Mouse (Mus musculus) forebrain, embryonic 14.5 days (tissue): ENCODE data around the gene Nrip1. TPM values are rescaled to one million over a fixed set of nuclear protein-coding genes. Genes with fewer than 3 reads are reported as not detected.

Experiments used
- ATAC-seq: fragments of 200-750 bp; cut with Nextera tagmentation; 2 replicates; pipeline ENCODE4 v1.8.0; 2017; ENCODE audit warnings: mild to moderate bottlenecking, moderate library complexity
- DNase-seq: peaks from one replicate; pipeline ENCODE4 v3.0.0-alpha.2; 2015; ENCODE audit warnings: low spot score
- H3K27ac ChIP-seq: fragments of 300-500 bp; sonication (generic); 2 replicates; pipeline ENCODE4 v1.5.1; 2014; ENCODE audit warnings: low read depth, mild to moderate bottlenecking, control low read depth, low read length, moderate library complexity
- H3K27me3 ChIP-seq: fragments of 300-500 bp; sonication (generic); replicated peaks from 2 replicates; pipeline ENCODE4 v1.6.1; 2014; ENCODE audit warnings: low read length, control low read depth, mixed read lengths; ENCODE audit not compliant: control insufficient read depth, insufficient read depth
- H3K36me3 ChIP-seq: fragments of 300-500 bp; sonication (generic); 2 replicates; pipeline ENCODE4 v1.6.1; 2014; ENCODE audit warnings: low read length, control low read depth; ENCODE audit not compliant: control insufficient read depth, insufficient read depth
- H3K4me1 ChIP-seq: fragments of 300-500 bp; sonication (generic); 2 replicates; pipeline ENCODE4 v1.6.1; 2014; ENCODE audit warnings: antibody characterized with exemption, low read length, control low read depth; ENCODE audit not compliant: control insufficient read depth, insufficient read depth
- H3K4me2 ChIP-seq: fragments of 300-500 bp; sonication (generic); 2 replicates; pipeline ENCODE4 v1.6.1; 2014; ENCODE audit warnings: mild to moderate bottlenecking, control low read depth, low read length
- H3K4me3 ChIP-seq: fragments of 300-500 bp; sonication (generic); 2 replicates; pipeline ENCODE4 v1.5.1; 2014; ENCODE audit warnings: low read depth, low read length, control low read depth
- H3K9ac ChIP-seq: fragments of 300-500 bp; sonication (generic); 2 replicates; pipeline ENCODE4 v1.6.1; 2014; ENCODE audit warnings: mild to moderate bottlenecking, low read length, control low read depth, moderate library complexity
- H3K9me3 ChIP-seq: fragments of 300-500 bp; sonication (generic); replicated peaks from 2 replicates; pipeline ENCODE4 v1.6.1; 2016; ENCODE audit warnings: low read length, control low read depth, mixed read lengths; ENCODE audit not compliant: control insufficient read depth
- WGBS: fragments of 180-500 bp; shearing (Covaris S2); extraction: QIAGEN DNeasy Blood & Tissue Kit; methylation state at CpG from one replicate; pipeline ENCODE4 v1.1.7; 2014; 5-methylcytosine and 5-hydroxymethylcytosine counted together
- polyA plus RNA-seq: library from polyadenylated mRNA; unstranded; fragments of >200 nt; fragmentation: Nextera tagmentation; extraction: Ambion mirVana; gene quantifications from 2 replicates; pipeline ENCODE4 v1.2.1, GENCODE M21; 2014

Gene Nrip1
- polyA plus RNA-seq, 1 experiment from 2014 or later, result 16.5 TPM

DNA sequence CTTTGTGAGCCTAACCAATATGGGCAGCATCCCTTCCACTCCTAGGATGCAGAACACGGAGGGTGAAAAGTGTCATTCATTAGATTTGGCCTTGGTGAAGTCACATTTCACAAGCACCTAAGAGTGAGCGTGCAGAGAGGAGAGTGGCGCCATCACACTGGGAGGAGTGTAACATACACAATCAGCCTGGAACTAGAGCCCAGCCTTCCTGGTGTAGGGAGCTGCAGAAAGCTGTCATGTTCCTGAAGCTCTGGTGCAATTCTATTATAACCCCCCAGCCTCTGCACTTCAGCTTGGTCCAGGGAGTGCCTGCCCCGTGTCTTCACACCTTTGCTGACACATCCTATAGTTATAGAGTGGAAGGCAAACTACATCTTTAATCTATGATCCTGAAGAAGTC is 67.2 kb downstream of the Nrip1 start:
- WGBS, result 93% methylated on average over 4 of the region's 4 CpGs
- ATAC-seq, result no peak

DNA sequence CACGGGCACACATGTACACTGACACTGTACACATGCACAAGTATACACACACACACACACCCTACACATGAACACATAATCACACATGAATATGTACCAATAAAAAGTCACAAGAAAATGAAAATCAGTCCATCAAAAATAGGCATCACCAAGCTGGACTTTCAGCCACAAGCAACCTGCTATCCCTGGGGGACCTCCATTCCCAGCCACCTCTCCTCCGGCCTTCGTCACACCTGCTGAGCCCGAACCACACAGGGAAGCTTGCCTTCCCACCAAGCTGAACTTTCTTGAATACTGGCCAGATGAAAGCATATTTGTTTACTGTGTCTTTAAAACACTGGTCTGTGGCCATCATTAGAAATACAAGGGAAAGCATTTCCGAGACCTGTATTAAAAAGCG is 70.2 kb downstream of the Nrip1 start:
- H3K4me2 ChIP-seq, result no peak overlapping the region

More for the DNA sequence above, 67.2 kb downstream of the Nrip1 start:
- Histone ChIP-seq H3K4me2 (no peak overlapping the region), H3K9ac (no peak overlapping the region), H3K27ac (no peak overlapping the region), H3K4me1 (no peaks in the 10 kb centered on the region; the same call in 1 of the 2 replicates), H3K9me3 (no peaks in the 10 kb centered on the region), H3K27me3 (no peaks in the 10 kb centered on the region), H3K4me3 (no peak overlapping the region), H3K36me3 (0 out of 2 replicates have a peak, but pooled peaks cover 4% of the 10 kb centered on the region)
- no peak for DNase-seq

DNA sequence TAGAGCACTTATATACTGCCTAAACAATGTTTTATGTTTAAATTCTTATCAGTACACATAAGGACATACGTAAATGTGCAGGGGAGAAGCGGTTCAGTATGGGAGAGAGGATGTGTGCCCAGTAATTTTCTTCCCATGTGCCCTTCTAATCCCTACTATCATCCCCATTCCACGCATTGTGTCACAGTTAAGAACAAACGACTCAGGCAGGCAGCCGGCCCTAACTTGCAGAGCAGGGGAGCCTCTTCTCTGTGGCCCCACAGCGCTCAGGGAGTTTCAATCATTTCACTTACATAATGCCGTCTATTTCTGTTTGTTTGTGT is 71.9 kb downstream of the Nrip1 start:
- Histone ChIP-seq H3K9me3 (no peaks in the 10 kb centered on the region), H3K27me3 (no peaks in the 10 kb centered on the region), H3K36me3 (no peaks in the 10 kb centered on the region), H3K27ac (no peak overlapping the region), H3K9ac (no peak overlapping the region), H3K4me3 (no peak overlapping the region), H3K4me1 (no peaks in the 10 kb centered on the region; the same call in none of the 2 replicates), H3K4me2 (no peak overlapping the region)
- WGBS, result 57% methylated on average over 7 of the region's 7 CpGs
- ATAC-seq (no peak), DNase-seq (no peak)

More for the DNA sequence above, 70.2 kb downstream of the Nrip1 start:
- WGBS, result 88% methylated on average over 6 of the region's 6 CpGs
- H3K9ac ChIP-seq, result no peak overlapping the region
- no peaks in the 10 kb centered on the region; the same call in none of the 2 replicates for H3K4me1 ChIP-seq
- no peak overlapping the region for H3K4me3 ChIP-seq
- H3K27me3 ChIP-seq, result no peaks in the 10 kb centered on the region
- H3K9me3 ChIP-seq, result no peaks in the 10 kb centered on the region
- DNase-seq (no peak), ATAC-seq (no peak)
- no peak overlapping the region for H3K27ac ChIP-seq
- H3K36me3 ChIP-seq, result no peaks in the 10 kb centered on the region

DNA sequence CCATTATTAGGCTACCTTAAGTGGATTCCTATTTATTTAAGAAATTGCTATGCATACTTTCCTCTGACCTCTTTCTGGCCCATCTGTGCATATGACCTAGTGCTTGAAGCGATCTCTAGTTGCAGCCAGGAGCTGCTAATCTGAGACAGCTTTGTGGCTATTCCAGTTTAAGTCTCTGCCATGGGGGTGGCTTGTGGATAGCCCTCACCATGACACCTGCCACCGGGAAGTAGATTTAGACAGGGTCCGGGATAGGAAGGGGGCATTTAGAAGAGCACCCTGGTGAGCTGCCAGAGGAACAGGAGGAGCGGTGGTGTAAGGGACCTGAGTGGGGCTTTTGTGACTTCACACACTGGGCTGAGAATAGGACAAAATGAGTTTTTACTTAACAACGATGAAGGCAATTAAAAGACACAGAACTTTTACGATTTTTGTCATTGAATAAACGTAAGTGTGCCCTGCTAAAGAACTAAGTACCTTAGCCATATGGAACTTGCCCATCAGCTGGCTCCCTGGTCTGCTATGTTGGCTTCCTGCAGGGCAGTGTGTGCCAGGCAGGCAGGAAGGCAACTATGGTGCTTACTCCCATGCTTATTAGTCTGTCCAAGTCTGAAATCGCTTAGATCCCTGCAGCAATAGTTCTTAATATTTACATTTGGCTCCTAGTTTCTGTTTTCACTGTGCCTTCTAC is 72.4 kb downstream of the Nrip1 start:
- H3K27ac ChIP-seq, result no peak overlapping the region
- no peak overlapping the region for H3K9ac ChIP-seq
- H3K27me3 ChIP-seq, result no peaks in the 10 kb centered on the region
- ATAC-seq, result no peak
- H3K4me3 ChIP-seq, result no peak overlapping the region
- no peaks in the 10 kb centered on the region for H3K9me3 ChIP-seq
- no peak for DNase-seq
- no peaks in the 10 kb centered on the region for H3K36me3 ChIP-seq
- H3K4me1 ChIP-seq, result no peaks in the 10 kb centered on the region; the same call in none of the 2 replicates
- no peak overlapping the region for H3K4me2 ChIP-seq
- 63% methylated on average over 8 of the region's 8 CpGs for whole genome bisulfite sequencing

DNA sequence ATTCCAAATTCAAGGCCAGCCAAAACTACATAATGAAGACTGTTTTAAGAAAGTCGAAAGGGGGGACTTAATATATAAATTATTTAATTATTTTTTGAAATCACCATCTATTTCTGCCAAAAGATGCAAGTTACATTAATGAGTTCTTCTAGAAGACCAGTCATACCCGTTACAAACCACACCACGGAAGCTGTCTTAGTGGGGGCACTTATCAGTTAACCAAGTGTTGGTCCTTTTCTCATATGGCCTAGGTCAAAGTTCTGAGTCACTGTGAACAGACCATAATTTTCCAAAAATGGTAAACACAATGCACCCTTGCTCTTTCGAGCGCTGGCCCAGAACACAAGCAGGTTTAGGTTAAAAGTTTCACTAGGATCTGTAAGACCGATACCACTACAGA is 73.2 kb downstream of the Nrip1 start:
- Histone ChIP-seq H3K36me3 (no peaks in the 10 kb centered on the region), H3K27me3 (no peaks in the 10 kb centered on the region), H3K27ac (no peak overlapping the region), H3K4me3 (no peak overlapping the region), H3K4me2 (no peak overlapping the region), H3K9ac (no peak overlapping the region), H3K9me3 (no peaks in the 10 kb centered on the region), H3K4me1 (no peaks in the 10 kb centered on the region; the same call in none of the 2 replicates)
- 98% methylated on average over 6 of the region's 6 CpGs for whole genome bisulfite sequencing
- ATAC-seq (no peak), DNase-seq (no peak)

DNA sequence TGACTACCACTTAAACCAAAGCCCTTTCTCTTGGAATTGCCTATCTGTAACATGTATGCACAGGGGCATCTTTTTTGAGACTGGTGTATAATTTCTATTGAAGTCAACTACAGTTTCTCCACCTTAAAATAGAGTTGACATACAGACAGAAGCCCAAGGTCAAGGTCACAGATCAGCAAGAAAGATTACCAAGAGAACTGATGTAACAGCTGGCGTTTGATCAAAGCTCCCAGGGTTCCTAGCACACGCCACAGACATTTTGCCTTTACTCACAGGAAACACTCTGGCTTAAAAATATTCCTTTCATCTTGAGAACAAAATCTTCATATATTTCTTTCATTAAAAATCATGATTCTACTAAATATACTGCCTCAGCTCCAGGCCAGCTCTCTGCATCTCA is 74.1 kb downstream of the Nrip1 start:
- H3K9ac ChIP-seq, result no peak overlapping the region
- no peak overlapping the region for H3K4me2 ChIP-seq
- WGBS, result 70% methylated on average over 2 of the region's 2 CpGs
- H3K9me3 ChIP-seq, result no peaks in the 10 kb centered on the region
- no peaks in the 10 kb centered on the region for H3K27me3 ChIP-seq
- H3K4me1 ChIP-seq, result no peaks in the 10 kb centered on the region; the same call in none of the 2 replicates
- ATAC-seq (no peak), DNase-seq (no peak)
- H3K27ac ChIP-seq, result no peak overlapping the region
- H3K4me3 ChIP-seq, result no peak overlapping the region
- no peaks in the 10 kb centered on the region for H3K36me3 ChIP-seq

DNA sequence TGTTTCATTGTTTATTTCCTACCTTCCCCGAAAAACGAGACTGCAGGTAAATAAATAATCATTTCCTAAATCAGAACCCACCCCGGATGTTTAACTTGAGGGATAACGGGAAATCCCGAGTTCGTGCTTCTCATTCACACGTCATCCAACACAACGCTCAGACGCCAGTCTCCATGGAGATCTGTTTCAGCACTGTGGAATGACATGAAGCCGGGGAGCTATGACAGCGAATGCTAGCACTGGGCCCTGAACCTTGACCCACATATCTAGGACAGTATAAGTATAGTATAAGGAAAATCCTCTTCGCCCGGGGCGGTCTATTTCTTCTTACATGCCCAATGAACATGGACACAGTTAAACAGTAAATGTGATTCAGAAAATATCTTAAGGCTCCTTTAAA is 78.3 kb downstream of the Nrip1 start:
- 84% methylated on average over 14 of the region's 14 CpGs for WGBS
- H3K4me3 ChIP-seq, result no peak overlapping the region
- H3K4me2 ChIP-seq, result no peak overlapping the region
- no peaks in the 10 kb centered on the region for H3K9me3 ChIP-seq
- ATAC-seq (no peak), DNase-seq (no peak)
- no peaks in the 10 kb centered on the region for H3K27me3 ChIP-seq
- no peak overlapping the region for H3K9ac ChIP-seq
- no peaks in the 10 kb centered on the region for H3K4me1 ChIP-seq
- peaks cover 21% of the 10 kb centered on the region for H3K36me3 ChIP-seq
- H3K27ac ChIP-seq, result no peak overlapping the region

DNA sequence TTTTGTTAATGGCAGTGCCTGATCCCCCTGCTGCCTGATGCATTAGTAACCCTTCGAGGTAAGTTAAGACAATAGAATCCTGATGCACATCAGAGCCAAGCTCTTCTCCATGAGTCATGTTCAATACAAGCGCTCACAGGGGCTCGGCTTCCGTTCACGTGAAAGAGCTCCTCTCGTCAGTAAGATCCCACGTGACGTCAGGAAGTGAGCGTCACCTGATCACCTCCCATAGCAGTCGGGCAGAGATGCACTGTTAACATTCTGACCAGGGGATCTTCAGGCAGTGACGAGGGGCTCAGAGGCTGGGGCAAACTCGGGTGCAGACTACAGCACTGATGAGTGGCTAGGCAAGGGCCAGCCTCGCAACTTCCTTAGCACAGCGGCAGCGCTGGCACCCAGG is 79.1 kb downstream of the Nrip1 start:
- WGBS, result 89% methylated on average over 15 of the region's 15 CpGs
- no peaks in the 10 kb centered on the region for H3K4me1 ChIP-seq
- DNase-seq, result no peak
- no peaks in the 10 kb centered on the region for H3K9me3 ChIP-seq
- ATAC-seq, result no peak
- peaks cover 21% of the 10 kb centered on the region for H3K36me3 ChIP-seq
- H3K4me2 ChIP-seq, result no peak overlapping the region
- no peak overlapping the region for H3K27ac ChIP-seq
- H3K9ac ChIP-seq, result no peak overlapping the region
- no peaks in the 10 kb centered on the region for H3K27me3 ChIP-seq
- H3K4me3 ChIP-seq, result no peak overlapping the region

DNA sequence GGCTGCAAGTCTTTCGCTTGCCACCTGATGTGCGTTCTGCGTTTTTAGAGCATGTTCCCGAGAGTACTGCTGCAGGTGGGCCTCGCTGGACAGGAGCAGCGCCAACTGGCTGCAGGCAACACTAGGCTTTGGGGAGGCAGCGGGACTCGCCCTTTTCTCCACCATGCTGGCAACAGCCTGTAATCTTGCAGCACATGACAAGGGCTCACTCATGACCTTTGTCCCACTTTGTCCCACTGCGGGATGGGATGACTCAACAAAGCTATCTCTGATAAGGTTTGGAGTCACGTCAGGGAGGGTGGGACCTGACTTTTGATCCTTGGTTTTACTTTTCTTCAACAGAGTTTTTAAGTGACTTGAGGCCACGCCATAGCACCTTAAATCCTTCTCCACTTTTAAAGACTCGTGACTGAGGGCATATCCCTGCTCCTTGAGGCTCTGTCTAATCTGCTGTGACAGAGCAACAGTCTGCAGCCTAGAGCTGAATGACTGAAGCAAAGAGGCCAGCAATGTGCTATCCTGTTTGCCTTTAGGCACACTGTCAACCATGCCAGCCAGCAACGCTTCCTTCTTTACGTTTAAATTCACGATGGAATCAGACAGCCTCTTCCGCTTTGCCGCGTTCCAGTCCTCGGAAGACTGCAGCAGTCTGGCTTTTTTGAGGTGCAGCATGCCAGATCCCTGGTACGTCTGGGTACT is 79.7 kb downstream of the Nrip1 start:
- 95% methylated on average over 20 of the region's 20 CpGs for WGBS
- ATAC-seq (no peak), DNase-seq (no peak)
- Histone ChIP-seq H3K36me3 (peaks cover 21% of the 10 kb centered on the region), H3K9ac (no peak overlapping the region), H3K27ac (no peak overlapping the region; the same call in 1 of the 2 replicates), H3K4me3 (no peak overlapping the region), H3K27me3 (no peaks in the 10 kb centered on the region), H3K4me1 (no peaks in the 10 kb centered on the region), H3K9me3 (no peaks in the 10 kb centered on the region), H3K4me2 (no peak overlapping the region)
